Mouse (Mus musculus): Measurements from ENCODE around the gene Plekhg6.

- TF ChIP-seq GATA1 (IDR thresholded peaks at IDR 0.05; ENCODE audit: borderline replicate concordance, low read length) (no peak), FLI1 (IDR thresholded peaks at IDR 0.05; ENCODE audit: low read length) (no peak)
Observed at GRCm38 (mm10) chr6:125429741-125430140, 49.1 kb upstream of the Plekhg6 start.

All from megakaryocyte, embryonic 14.5 days (primary cell).